Mouse (Mus musculus) liver, embryonic 14.5 days (tissue): ENCODE measurements around the gene Kif6. TPM values are rescaled to one million over a fixed set of nuclear protein-coding genes. Genes with fewer than 3 reads are reported as not detected.

Source experiments
- ATAC-seq: fragments of 200-750 bp; cut with Nextera tagmentation; 2 replicates; pipeline ENCODE4 v1.8.0; 2017; ENCODE audit warnings: moderate number of reproducible peaks, mild to moderate bottlenecking, moderate library complexity; ENCODE audit not compliant: insufficient read depth
- DNase-seq, 3 experiments: peaks; one replicate each; pipeline ENCODE4 v3.0.0-alpha.2; 2012 to 2013; ENCODE audit warnings: low read depth in 3 of 3, low spot score in 3 of 3
- H3K27ac ChIP-seq: fragments of 300-500 bp; sonication (generic); 2 replicates; pipeline ENCODE4 v1.5.1; 2014; ENCODE audit warnings: moderate library complexity, mild to moderate bottlenecking, control low read depth, inconsistent platforms
- H3K27me3 ChIP-seq: fragments of 300-500 bp; sonication (generic); 2 replicates; pipeline ENCODE4 v1.6.1; 2014; ENCODE audit warnings: mild to moderate bottlenecking, low read length, moderate library complexity; ENCODE audit not compliant: control insufficient read depth, insufficient read depth
- H3K36me3 ChIP-seq: fragments of 300-500 bp; sonication (generic); replicated peaks from 2 replicates; pipeline ENCODE4 v1.6.1; 2014; ENCODE audit warnings: low read depth; ENCODE audit not compliant: control insufficient read depth, insufficient read depth
- H3K4me1 ChIP-seq, 2 experiments: fragments of 200-500 bp in 1 of 2; fragments of 300-500 bp in 1 of 2; sonication (generic) in 1 of 2; replicated peaks; 2 replicates each; pipeline ENCODE4 v1.6.1; 2012 to 2014; ENCODE audit warnings: antibody characterized with exemption in 1 of 2, inconsistent platforms in 1 of 2, low read length in 1 of 2; ENCODE audit not compliant: control insufficient read depth in 2 of 2, insufficient read depth in 2 of 2
- H3K4me2 ChIP-seq: fragments of 300-500 bp; sonication (generic); 2 replicates; pipeline ENCODE4 v1.6.1; 2014; ENCODE audit warnings: low read depth, mild to moderate bottlenecking, control low read depth, moderate library complexity
- H3K4me3 ChIP-seq, 2 experiments: fragments of 200-500 bp in 1 of 2; fragments of 300-500 bp in 1 of 2; sonication (generic) in 1 of 2; 2 replicates each; pipeline ENCODE4 v1.5.1; 2012 to 2014; ENCODE audit warnings: low read depth in 2 of 2, low read length in 2 of 2, mild to moderate bottlenecking in 2 of 2, control low read depth in 1 of 2, inconsistent platforms in 1 of 2, moderate library complexity in 1 of 2; ENCODE audit not compliant: insufficient read depth in 1 of 2
- H3K9ac ChIP-seq: fragments of 300-500 bp; sonication (generic); replicated peaks from 2 replicates; pipeline ENCODE4 v1.6.1; 2014; ENCODE audit warnings: mild to moderate bottlenecking, control low read depth, moderate library complexity
- H3K9me3 ChIP-seq: fragments of 300-500 bp; sonication (generic); 2 replicates; pipeline ENCODE4 v1.6.1; 2016; ENCODE audit warnings: low read length, mixed read lengths; ENCODE audit not compliant: control insufficient read depth
- CTCF ChIP-seq: IDR thresholded peaks from 2 replicates; pipeline ENCODE4 v1.5.1; 2016; ENCODE audit warnings: antibody characterized with exemption, low read depth, control low read depth
- EP300 ChIP-seq: IDR thresholded peaks from 2 replicates; pipeline ENCODE4 v1.6.1; 2016; ENCODE audit warnings: antibody characterized with exemption, low read depth
- WGBS: fragments of 180-500 bp; shearing (Covaris S2); extraction: QIAGEN DNeasy Blood & Tissue Kit; methylation state at CpG from one replicate; pipeline ENCODE4 v1.1.7; 2014; ENCODE audit not compliant: insufficient replicate concordance; 5-methylcytosine and 5-hydroxymethylcytosine counted together
- polyA plus RNA-seq, 2 experiments: library from polyadenylated mRNA; depleted of rRNA in 1 of 2; stranded (reverse) in 1 of 2; unstranded in 1 of 2; fragments of >200 nt; fragmentation: Nextera tagmentation in 1 of 2; extraction: Ambion mirVana in 1 of 2; gene quantifications; 2 replicates each; pipeline versions ENCODE4 v1.2.1 to v1.2.3; 2012 to 2014

The Kif6 gene
- polyA plus RNA-seq, 2 experiments, result 0.06 TPM; not detected in 1

- no peaks in the 10 kb centered on the region for H3K9me3 ChIP-seq
- H3K27ac ChIP-seq, result no peak overlapping the region
- H3K4me3 ChIP-seq, result no peak overlapping the region
- no peak for TF ChIP-seq CTCF
- TF ChIP-seq EP300, result no peak
- ATAC-seq (no peak), DNase-seq (no peak)
- no peaks in the 10 kb centered on the region for H3K36me3 ChIP-seq
- H3K9ac ChIP-seq, result no peak overlapping the region
- 55% methylated on average over 9 of the region's 9 CpGs for WGBS
- no peak overlapping the region for H3K4me2 ChIP-seq
- no peaks in the 10 kb centered on the region for H3K27me3 ChIP-seq
- H3K4me1 ChIP-seq, result no peaks in the 10 kb centered on the region
These were observed 254.3 kb downstream of the Kif6 start for GRCm38 (mm10) chr17:49869246-49869645.

GRCm38 (mm10) chr17:49872305-49872704 lies 257.4 kb downstream of the Kif6 start:
- TF ChIP-seq EP300, result no peak
- 0 out of 2 replicates have a peak, but pooled peaks have one; percentile 7 for TF ChIP-seq CTCF
- Histone ChIP-seq H3K4me1 (no peaks in the 10 kb centered on the region), H3K4me2 (no peak overlapping the region), H3K9ac (no peak overlapping the region), H3K4me3 (no peak overlapping the region), H3K9me3 (no peaks in the 10 kb centered on the region), H3K27me3 (no peaks in the 10 kb centered on the region), H3K27ac (no peak overlapping the region), H3K36me3 (no peaks in the 10 kb centered on the region)
- WGBS, result 13% methylated on average over 2 of the region's 2 CpGs
- ATAC-seq (no peak), DNase-seq (no peak)

GRCm38 (mm10) chr17:49874746-49875145 lies 259.8 kb downstream of the Kif6 start:
- H3K4me1 ChIP-seq, result no peaks in the 10 kb centered on the region
- H3K9ac ChIP-seq, result no peak overlapping the region
- no peak for TF ChIP-seq EP300
- no peak for TF ChIP-seq CTCF
- no peak for ATAC-seq
- H3K27ac ChIP-seq, result no peak overlapping the region
- H3K27me3 ChIP-seq, result no peaks in the 10 kb centered on the region
- WGBS, result 51% methylated on average over 5 of the region's 5 CpGs
- no peak overlapping the region for H3K4me3 ChIP-seq
- H3K9me3 ChIP-seq, result no peaks in the 10 kb centered on the region
- no peaks in the 10 kb centered on the region for H3K36me3 ChIP-seq
- no peak for DNase-seq
- no peak overlapping the region for H3K4me2 ChIP-seq

- WGBS, result 59% methylated on average over 6 of the region's 6 CpGs
These were observed 260.5 kb downstream of the Kif6 start for GRCm38 (mm10) chr17:49875401-49875800.

GRCm38 (mm10) chr17:49875939-49876651 lies 261.2 kb downstream of the Kif6 start:
- no peak for DNase-seq
- 44% methylated on average over 15 of the region's 15 CpGs for WGBS
- no peak overlapping the region for H3K4me2 ChIP-seq

More at GRCm38 (mm10) chr17:49875401-49875800, 260.5 kb downstream of the Kif6 start:
- Histone ChIP-seq H3K4me1 (no peaks in the 10 kb centered on the region), H3K27me3 (no peaks in the 10 kb centered on the region), H3K9me3 (no peaks in the 10 kb centered on the region), H3K36me3 (no peaks in the 10 kb centered on the region), H3K9ac (no peak overlapping the region), H3K4me3 (no peak overlapping the region), H3K27ac (no peak overlapping the region), H3K4me2 (no peak overlapping the region)
- TF ChIP-seq CTCF, result no peak
- DNase-seq (no peak), ATAC-seq (no peak)

More at GRCm38 (mm10) chr17:49875939-49876651, 261.2 kb downstream of the Kif6 start:
- ATAC-seq, result no peak
- H3K9ac ChIP-seq, result no peak overlapping the region
- no peaks in the 10 kb centered on the region for H3K9me3 ChIP-seq
- no peaks in the 10 kb centered on the region for H3K36me3 ChIP-seq
- H3K4me3 ChIP-seq, result no peak overlapping the region
- no peak overlapping the region for H3K27ac ChIP-seq
- TF ChIP-seq CTCF, result no peak
- H3K27me3 ChIP-seq, result no peaks in the 10 kb centered on the region
- peaks cover 0 to 3% of the 10 kb centered on the region in 2 experiments; a peak in 2 of 4 replicates for H3K4me1 ChIP-seq
